Mouse (Mus musculus): Measurements from ENCODE around the gene Spcs1.

DNA sequence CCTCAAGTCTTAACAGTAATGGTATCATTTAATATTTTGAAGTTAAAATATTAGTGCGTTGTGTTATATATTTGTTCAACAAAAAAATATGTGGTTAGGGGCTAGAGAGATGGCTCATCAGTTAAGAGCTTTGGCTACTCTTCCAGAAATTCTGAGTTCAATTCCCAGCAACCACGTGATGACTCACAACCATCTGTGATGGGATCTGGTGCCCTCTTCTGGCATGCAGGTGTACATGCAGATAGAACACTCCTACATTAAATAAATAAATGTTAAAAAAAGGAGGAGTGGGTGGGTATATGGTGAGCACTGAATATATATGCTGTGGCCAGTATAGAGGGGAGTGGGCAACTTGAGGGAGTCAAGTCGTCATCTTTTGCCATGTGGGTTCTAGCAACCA is 24.3 kb upstream of the Spcs1 start:
- TF ChIP-seq CTCF (IDR thresholded peaks at IDR 0.05; ENCODE audit: borderline replicate concordance, insufficient read depth, low read length) (no peak), POLR2A (IDR thresholded peaks at IDR 0.05; ENCODE audit: low read depth, low read length) (no peak)
